ENCODE assay signal across 8 mouse cellular contexts in the genomic region with DNA sequence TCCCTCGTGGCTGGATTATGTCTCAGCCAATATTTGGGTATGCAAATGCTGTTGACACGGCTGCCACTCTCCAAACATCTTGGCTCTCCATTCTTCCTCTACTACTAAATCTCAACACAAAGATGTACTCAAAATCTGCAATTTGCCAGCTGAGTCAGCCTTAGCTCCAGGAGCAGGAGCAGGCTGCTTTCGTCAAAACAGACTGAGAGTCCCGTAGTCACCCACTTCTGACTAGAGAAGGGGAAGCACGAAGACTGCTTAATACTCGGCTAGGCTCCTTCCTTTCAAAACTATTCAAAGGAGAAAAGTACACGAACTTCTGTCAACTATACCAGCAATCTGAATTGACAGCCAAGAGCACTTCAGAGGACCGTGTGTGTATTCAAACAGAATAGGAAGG. TPM values are rescaled to one million over a fixed set of nuclear protein-coding genes. Genes with fewer than 3 reads are reported as not detected.
DNase-seq lines count a peak whose midpoint lies in the region; ATAC-seq lines count a peak whose summit lies in the region.

No protein-coding gene starts in this region.

- DNase-seq in heart, embryonic 10.5 days (ENCODE audit: low spot score), result no peak
- DNase-seq in heart, postnatal 10 days, result no peak
- peak; percentile 57 for DNase-seq in NIH3T3 (ENCODE audit: low read depth)
- DNase-seq in hindbrain, embryonic 14.5 days (ENCODE audit: low spot score), result no peak
- DNase-seq in lung, postnatal 25 days (ENCODE audit: low spot score), result peak; percentile 75
- no peak for DNase-seq in ovary, adult 18-20 months (ENCODE audit: low spot score)
- DNase-seq in adrenal gland, postnatal 4 days (ENCODE audit: low spot score in 2 of 2), result no peak
- DNase-seq in right cerebral cortex, postnatal 25 days, result no peak

- H3K4me2 ChIP-seq in hindbrain, embryonic 14.5 days (replicated peaks), result peak overlapping the region; percentile 76

- H3K9me3 ChIP-seq in heart, embryonic 10.5 days, result no peaks in the 10 kb centered on the region
- no peaks in the 10 kb centered on the region for H3K9me3 ChIP-seq in hindbrain, embryonic 14.5 days (ENCODE audit: control insufficient read depth, low read length)

- intact Hi-C loops in heart, postnatal 10 days (cut with DNase I), result no loop called here

- 0 out of 2 replicates have a peak, but pooled peaks cover 2% of the 10 kb centered on the region for H3K36me3 ChIP-seq in heart, embryonic 10.5 days
- no peaks in the 10 kb centered on the region for H3K36me3 ChIP-seq in hindbrain, embryonic 14.5 days (replicated peaks; ENCODE audit: control insufficient read depth, insufficient read depth)

- no peaks in the 10 kb centered on the region for H3K27me3 ChIP-seq in heart, embryonic 10.5 days (ENCODE audit: insufficient read depth, poor library complexity, severe bottlenecking)
- H3K27me3 ChIP-seq in hindbrain, embryonic 14.5 days (ENCODE audit: control insufficient read depth, insufficient read depth, low read length), result no peaks in the 10 kb centered on the region

- ATAC-seq in hindbrain, embryonic 14.5 days (ENCODE audit: low FRiP score), result no peak

- H3K4me3 ChIP-seq in heart, embryonic 10.5 days, result peak overlapping the region; percentile 92
- H3K4me3 ChIP-seq in hindbrain, embryonic 14.5 days (replicated peaks; ENCODE audit: low read length), result peak overlapping the region; percentile 87

- H3K4me1 ChIP-seq in heart, embryonic 10.5 days, result peaks cover 60% of the 10 kb centered on the region
- peaks cover 39% of the 10 kb centered on the region for H3K4me1 ChIP-seq in hindbrain, embryonic 14.5 days (replicated peaks; ENCODE audit: control insufficient read depth, insufficient read depth, low read length)

- H3K9ac ChIP-seq in hindbrain, embryonic 14.5 days, result peak overlapping the region; percentile 86

- H3K27ac ChIP-seq in heart, embryonic 10.5 days, result peak overlapping the region; percentile 97
- H3K27ac ChIP-seq in hindbrain, embryonic 14.5 days, result no peak overlapping the region

- 32% methylated on average over 8 of the region's 8 CpGs for WGBS in heart, embryonic 10.5 days
- 20% methylated on average over 8 of the region's 8 CpGs for WGBS in hindbrain, embryonic 14.5 days

RNA-seq across cellular contexts. Expression of gene Mapkapk2, which starts 2.1 kb away (rescaled TPM):
- polyA plus RNA-seq in heart, embryonic 10.5 days (2016; fragmentation: Nextera tagmentation; extraction: Ambion mirVana), result 59.2 and 60.3 TPM in 2 replicates
- total RNA-seq in heart, postnatal 10 days (2021), result 100 to 1,000 TPM; 204 to 224 TPM
- polyA plus RNA-seq in hindbrain, embryonic 14.5 days (2014; fragmentation: Nextera tagmentation; extraction: Ambion mirVana), result 22.5 and 23.7 TPM in 2 replicates
- 100 to 1,000 TPM; 152 to 160 TPM for total RNA-seq in adrenal gland, postnatal 4 days (2021)

RNA-seq across cellular contexts. Expression of gene Dyrk3, which starts 42.6 kb away (rescaled TPM):
- polyA plus RNA-seq in heart, embryonic 10.5 days (2016; fragmentation: Nextera tagmentation; extraction: Ambion mirVana), result 3.1 and 3.9 TPM in 2 replicates
- under 1 TPM; 0.32 to 0.91 TPM for total RNA-seq in heart, postnatal 10 days (2021)
- polyA plus RNA-seq in hindbrain, embryonic 14.5 days (2014; fragmentation: Nextera tagmentation; extraction: Ambion mirVana), result 14.8 and 18.2 TPM in 2 replicates
- total RNA-seq in adrenal gland, postnatal 4 days (2021), result 1 to 10 TPM; 7.9 to 8.4 TPM

RNA-seq across cellular contexts. Expression of gene Eif2d, which starts 57.4 kb away (rescaled TPM):
- 54.8 and 62.9 TPM in 2 replicates for polyA plus RNA-seq in heart, embryonic 10.5 days (2016; fragmentation: Nextera tagmentation; extraction: Ambion mirVana)
- 10 to 100 TPM; 36.3 to 36.7 TPM for total RNA-seq in heart, postnatal 10 days (2021)
- 50.3 TPM in 2 replicates for polyA plus RNA-seq in hindbrain, embryonic 14.5 days (2014; fragmentation: Nextera tagmentation; extraction: Ambion mirVana)
- total RNA-seq in adrenal gland, postnatal 4 days (2021), result 10 to 100 TPM; 47.4 to 49.9 TPM

Comparison
In these comparisons a context has a peak if more than half of its experiments do, and no peak if none do; other contexts are left out.
1. DNase-seq: peak in NIH3T3 (single experiment) and lung, postnatal 25 days (single experiment); none in heart, embryonic 10.5 days (single experiment), heart, postnatal 10 days (0 of 2), hindbrain, embryonic 14.5 days (single experiment), ovary, adult 18-20 months (single experiment), adrenal gland, postnatal 4 days (0 of 2) and right cerebral cortex, postnatal 25 days (single experiment).
2. RNA of gene Dyrk3, which starts 42.6 kb away (total RNA-seq): 7.9 to 8.4 TPM in adrenal gland, postnatal 4 days; 0.32 to 0.91 TPM in heart, postnatal 10 days; every median in the first group is over 4 times any median in the second.